Mouse (Mus musculus) liver, embryonic 14.5 days (tissue): ENCODE measurements around the gene Aldh3b3. TPM values are rescaled to one million over a fixed set of nuclear protein-coding genes. Genes with fewer than 3 reads are reported as not detected.
"Not testable (repeated sequence)": the region's sequence is repeated elsewhere in the genome, so short reads cannot be mapped to it uniquely, and the experiment has no call there.

Source experiments
- ATAC-seq: fragments of 200-750 bp; cut with Nextera tagmentation; 2 replicates; pipeline ENCODE4 v1.8.0; 2017; ENCODE audit warnings: moderate number of reproducible peaks, mild to moderate bottlenecking, moderate library complexity; ENCODE audit not compliant: insufficient read depth
- DNase-seq, 3 experiments: peaks; one replicate each; pipeline ENCODE4 v3.0.0-alpha.2; 2012 to 2013; ENCODE audit warnings: low read depth in 3 of 3, low spot score in 3 of 3
- H3K27ac ChIP-seq: fragments of 300-500 bp; sonication (generic); 2 replicates; pipeline ENCODE4 v1.5.1; 2014; ENCODE audit warnings: moderate library complexity, mild to moderate bottlenecking, control low read depth, inconsistent platforms
- H3K27me3 ChIP-seq: fragments of 300-500 bp; sonication (generic); 2 replicates; pipeline ENCODE4 v1.6.1; 2014; ENCODE audit warnings: mild to moderate bottlenecking, low read length, moderate library complexity; ENCODE audit not compliant: control insufficient read depth, insufficient read depth
- H3K36me3 ChIP-seq: fragments of 300-500 bp; sonication (generic); replicated peaks from 2 replicates; pipeline ENCODE4 v1.6.1; 2014; ENCODE audit warnings: low read depth; ENCODE audit not compliant: control insufficient read depth, insufficient read depth
- H3K4me1 ChIP-seq, 2 experiments: fragments of 200-500 bp in 1 of 2; fragments of 300-500 bp in 1 of 2; sonication (generic) in 1 of 2; replicated peaks; 2 replicates each; pipeline ENCODE4 v1.6.1; 2012 to 2014; ENCODE audit warnings: antibody characterized with exemption in 1 of 2, inconsistent platforms in 1 of 2, low read length in 1 of 2; ENCODE audit not compliant: control insufficient read depth in 2 of 2, insufficient read depth in 2 of 2
- H3K4me2 ChIP-seq: fragments of 300-500 bp; sonication (generic); 2 replicates; pipeline ENCODE4 v1.6.1; 2014; ENCODE audit warnings: low read depth, mild to moderate bottlenecking, control low read depth, moderate library complexity
- H3K4me3 ChIP-seq, 2 experiments: fragments of 200-500 bp in 1 of 2; fragments of 300-500 bp in 1 of 2; sonication (generic) in 1 of 2; 2 replicates each; pipeline ENCODE4 v1.5.1; 2012 to 2014; ENCODE audit warnings: low read depth in 2 of 2, low read length in 2 of 2, mild to moderate bottlenecking in 2 of 2, control low read depth in 1 of 2, inconsistent platforms in 1 of 2, moderate library complexity in 1 of 2; ENCODE audit not compliant: insufficient read depth in 1 of 2
- H3K9ac ChIP-seq: fragments of 300-500 bp; sonication (generic); replicated peaks from 2 replicates; pipeline ENCODE4 v1.6.1; 2014; ENCODE audit warnings: mild to moderate bottlenecking, control low read depth, moderate library complexity
- H3K9me3 ChIP-seq: fragments of 300-500 bp; sonication (generic); 2 replicates; pipeline ENCODE4 v1.6.1; 2016; ENCODE audit warnings: low read length, mixed read lengths; ENCODE audit not compliant: control insufficient read depth
- CTCF ChIP-seq: IDR thresholded peaks from 2 replicates; pipeline ENCODE4 v1.5.1; 2016; ENCODE audit warnings: antibody characterized with exemption, low read depth, control low read depth
- EP300 ChIP-seq: IDR thresholded peaks from 2 replicates; pipeline ENCODE4 v1.6.1; 2016; ENCODE audit warnings: antibody characterized with exemption, low read depth
- WGBS: fragments of 180-500 bp; shearing (Covaris S2); extraction: QIAGEN DNeasy Blood & Tissue Kit; methylation state at CpG from one replicate; pipeline ENCODE4 v1.1.7; 2014; ENCODE audit not compliant: insufficient replicate concordance; 5-methylcytosine and 5-hydroxymethylcytosine counted together
- polyA plus RNA-seq, 2 experiments: library from polyadenylated mRNA; depleted of rRNA in 1 of 2; stranded (reverse) in 1 of 2; unstranded in 1 of 2; fragments of >200 nt; fragmentation: Nextera tagmentation in 1 of 2; extraction: Ambion mirVana in 1 of 2; gene quantifications; 2 replicates each; pipeline versions ENCODE4 v1.2.1 to v1.2.3; 2012 to 2014

The Aldh3b3 gene
- polyA plus RNA-seq, 2 experiments = 0.04 TPM; not detected in 1

- Histone ChIP-seq H3K9ac (no peak overlapping the region), H3K9me3 (no peaks in the 10 kb centered on the region), H3K4me3 (no peak overlapping the region), H3K27ac (no peak overlapping the region), H3K4me1 (no peaks in the 10 kb centered on the region), H3K4me2 (no peak overlapping the region), H3K27me3 (no peaks in the 10 kb centered on the region), H3K36me3 (no peaks in the 10 kb centered on the region)
- ATAC-seq (no peak), DNase-seq (no peak)
- TF ChIP-seq CTCF (no peak), EP300 (no peak)
These were observed 585 bp downstream of the Aldh3b3 start for GRCm38 (mm10) chr19:3959030-3959429.

DNA sequence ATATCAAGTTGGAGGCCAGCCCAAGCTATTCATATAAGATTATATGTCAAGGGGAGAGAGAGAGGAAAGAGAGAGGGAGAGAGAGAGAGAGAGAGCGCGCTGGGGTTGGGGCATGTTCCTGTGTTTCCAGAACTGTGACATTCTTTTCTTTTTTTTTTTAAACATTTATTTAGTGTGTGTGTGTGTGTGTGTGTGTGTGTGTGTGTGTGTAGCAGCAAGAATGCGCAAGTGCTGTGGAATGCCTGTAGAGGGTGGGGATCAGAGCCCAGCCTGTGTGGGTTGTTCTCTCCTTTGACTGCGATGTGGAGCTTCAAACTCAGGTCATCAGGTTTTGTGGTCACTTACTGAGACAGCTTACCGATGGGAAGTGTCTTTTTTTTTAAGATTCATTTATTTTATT lies 1.8 kb downstream of the Aldh3b3 start:
- no peak for ATAC-seq
- 69% methylated on average over 5 of the region's 5 CpGs for WGBS

GRCm38 (mm10) chr19:3961805-3962204 lies 3.4 kb downstream of the Aldh3b3 start:
- not testable (repeated sequence) for H3K4me1 ChIP-seq, H3K27me3 ChIP-seq, H3K9ac ChIP-seq, H3K9me3 ChIP-seq, H3K4me3 ChIP-seq, ATAC-seq, H3K4me2 ChIP-seq, DNase-seq, H3K36me3 ChIP-seq, H3K27ac ChIP-seq
- WGBS = 68% methylated on average over 6 of the region's 6 CpGs

More for the DNA sequence above, 1.8 kb downstream of the Aldh3b3 start:
- Histone ChIP-seq H3K27me3 (no peaks in the 10 kb centered on the region), H3K9ac (no peak overlapping the region), H3K4me2 (no peak overlapping the region), H3K9me3 (no peaks in the 10 kb centered on the region), H3K27ac (no peak overlapping the region), H3K4me1 (no peaks in the 10 kb centered on the region), H3K4me3 (no peak overlapping the region), H3K36me3 (no peaks in the 10 kb centered on the region)
- no peak for TF ChIP-seq CTCF
- TF ChIP-seq EP300 = no peak
- no peak for DNase-seq

DNA sequence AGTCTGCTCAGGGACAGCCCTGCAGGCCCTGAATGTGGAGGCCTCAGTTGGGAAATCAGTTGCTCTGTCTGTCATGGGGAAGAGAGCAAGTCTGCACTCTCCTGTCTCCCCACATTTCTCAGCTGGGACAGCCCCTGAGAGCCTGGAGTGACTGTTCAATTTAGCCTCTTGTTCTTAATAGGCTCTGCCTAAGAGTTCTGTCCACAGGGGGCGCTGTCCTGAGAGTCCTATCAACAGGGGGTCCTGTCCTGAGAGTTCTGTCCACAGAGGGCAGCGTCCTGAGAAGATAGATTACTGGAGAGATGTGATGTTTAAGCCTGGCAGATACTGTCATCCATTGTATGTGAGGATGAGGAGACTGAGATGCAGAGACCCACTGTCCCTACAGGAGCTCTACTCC lies 4.0 kb downstream of the Aldh3b3 start:
- H3K27me3 ChIP-seq = no peaks in the 10 kb centered on the region
- no peaks in the 10 kb centered on the region for H3K9me3 ChIP-seq
- ATAC-seq (no peak), DNase-seq (no peak)
- TF ChIP-seq CTCF (peak; percentile 47), EP300 (no peak)
- H3K9ac ChIP-seq = no peak overlapping the region
- no peak overlapping the region for H3K27ac ChIP-seq
- no peak overlapping the region for H3K4me3 ChIP-seq
- H3K4me2 ChIP-seq = no peak overlapping the region
- WGBS = 7% methylated on average over 2 of the region's 2 CpGs
- H3K36me3 ChIP-seq = no peaks in the 10 kb centered on the region
- no peaks in the 10 kb centered on the region for H3K4me1 ChIP-seq

GRCm38 (mm10) chr19:3964030-3964429 lies 5.6 kb downstream of the Aldh3b3 start:
- H3K9me3 ChIP-seq = no peaks in the 10 kb centered on the region
- no peak overlapping the region for H3K4me3 ChIP-seq
- no peaks in the 10 kb centered on the region for H3K4me1 ChIP-seq
- no peak overlapping the region for H3K4me2 ChIP-seq
- no peak overlapping the region for H3K9ac ChIP-seq
- H3K27me3 ChIP-seq = no peaks in the 10 kb centered on the region
- H3K36me3 ChIP-seq = no peaks in the 10 kb centered on the region
- WGBS = 58% methylated on average over 4 of the region's 4 CpGs
- ATAC-seq (no peak), DNase-seq (no peak)
- no peak overlapping the region for H3K27ac ChIP-seq
- TF ChIP-seq CTCF = no peak
